Mouse (Mus musculus) limb, embryonic 13.5 days (tissue): ENCODE data around the gene Doc2g. TPM values are rescaled to one million over a fixed set of nuclear protein-coding genes. Genes with fewer than 3 reads are reported as not detected.
"Not testable (repeated sequence)": the region's sequence is repeated elsewhere in the genome, so short reads cannot be mapped to it uniquely, and the experiment has no call there.

Experiments used
- ATAC-seq: fragments of 200-750 bp; cut with Nextera tagmentation; 2 replicates; pipeline ENCODE4 v1.8.0; 2017; ENCODE audit warnings: low read depth, moderate number of reproducible peaks, moderate TSS enrichment; ENCODE audit not compliant: low FRiP score
- H3K27ac ChIP-seq: fragments of 300-500 bp; sonication (generic); 2 replicates; pipeline ENCODE4 v1.5.1; 2015; ENCODE audit warnings: inconsistent platforms, mild to moderate bottlenecking, moderate library complexity
- H3K27me3 ChIP-seq: fragments of 300-500 bp; sonication (generic); 2 replicates; pipeline ENCODE4 v1.6.1; 2015; ENCODE audit warnings: mild to moderate bottlenecking, inconsistent platforms
- H3K36me3 ChIP-seq: fragments of 300-500 bp; sonication (generic); 2 replicates; pipeline ENCODE4 v1.6.1; 2015; ENCODE audit warnings: inconsistent platforms, mild to moderate bottlenecking, moderate library complexity
- H3K4me1 ChIP-seq: fragments of 300-500 bp; sonication (generic); 2 replicates; pipeline ENCODE4 v1.6.1; 2015; ENCODE audit warnings: inconsistent platforms
- H3K4me2 ChIP-seq: fragments of 300-500 bp; sonication (generic); replicated peaks from 2 replicates; pipeline ENCODE4 v1.6.1; 2015; ENCODE audit warnings: inconsistent platforms, mild to moderate bottlenecking, moderate library complexity
- H3K4me3 ChIP-seq: fragments of 300-500 bp; sonication (generic); 2 replicates; pipeline ENCODE4 v1.5.1; 2015; ENCODE audit warnings: moderate library complexity, mild to moderate bottlenecking, inconsistent platforms
- H3K9ac ChIP-seq: fragments of 300-500 bp; sonication (generic); 2 replicates; pipeline ENCODE4 v1.6.1; 2015; ENCODE audit warnings: mild to moderate bottlenecking, inconsistent platforms
- H3K9me3 ChIP-seq: fragments of 300-500 bp; sonication (generic); 2 replicates; pipeline ENCODE4 v1.6.1; 2016; ENCODE audit warnings: inconsistent platforms
- WGBS: fragments of 180-500 bp; shearing (Covaris S2); methylation state at CpG from one replicate; pipeline ENCODE4 v1.1.7; 2015; 5-methylcytosine and 5-hydroxymethylcytosine counted together
- polyA plus RNA-seq: library from polyadenylated mRNA; unstranded; fragments of >200 nt; fragmentation: Nextera tagmentation; extraction: Ambion mirVana; gene quantifications from 2 replicates; pipeline ENCODE4 v1.2.1, GENCODE M21; 2015

Gene Doc2g
- polyA plus RNA-seq, 1 experiment from 2014 or later, result 5.5 TPM

DNA sequence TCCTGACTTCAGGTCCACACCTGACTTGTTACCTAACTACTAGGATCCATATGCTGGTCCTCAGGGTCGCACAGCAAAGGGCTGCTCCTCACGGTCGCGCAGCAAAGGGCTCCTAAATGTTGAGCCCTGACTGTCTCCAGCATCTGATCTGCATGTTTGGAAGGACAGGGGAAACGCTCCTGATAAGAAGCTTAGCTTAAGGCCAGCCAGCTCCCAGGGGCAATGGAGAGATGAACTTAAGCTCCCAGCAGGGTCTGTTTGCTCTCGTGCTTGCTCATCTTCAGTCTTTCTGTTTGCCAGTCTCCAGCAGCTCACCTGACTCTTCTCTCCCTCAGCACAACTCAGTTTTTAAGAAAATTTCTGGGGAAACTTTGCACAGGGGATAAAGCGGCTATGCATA lies 29.6 kb downstream of the Doc2g start:
- no peak overlapping the region for H3K4me3 ChIP-seq
- no peak overlapping the region for H3K9ac ChIP-seq
- 68% methylated on average over 7 of the region's 7 CpGs for WGBS
- H3K27me3 ChIP-seq, result no peaks in the 10 kb centered on the region
- no peak for ATAC-seq
- H3K9me3 ChIP-seq, result no peaks in the 10 kb centered on the region
- H3K36me3 ChIP-seq, result peaks cover 18% of the 10 kb centered on the region
- H3K4me1 ChIP-seq, result peaks cover 13% of the 10 kb centered on the region
- no peak overlapping the region for H3K4me2 ChIP-seq
- no peak overlapping the region for H3K27ac ChIP-seq

DNA sequence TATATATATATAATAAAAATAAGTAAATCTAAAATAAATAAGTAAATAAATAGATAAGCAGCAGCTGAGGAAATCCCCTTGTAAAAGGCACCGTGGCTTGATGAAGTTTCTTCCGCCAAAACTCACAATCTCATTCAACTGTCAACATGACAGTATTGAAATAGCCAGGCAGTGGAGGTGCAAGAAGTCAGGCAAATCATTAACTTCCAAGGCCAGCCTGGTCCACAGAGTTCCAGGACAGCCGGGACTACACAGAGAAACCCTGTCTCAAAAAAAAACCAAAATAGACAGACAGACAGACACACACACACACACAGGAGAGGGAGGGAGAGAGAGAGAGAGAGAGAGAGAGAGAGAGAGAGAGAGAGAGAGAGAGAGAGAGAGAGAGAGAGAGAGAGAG lies 30.2 kb downstream of the Doc2g start:
- Histone ChIP-seq H3K9ac (no peak overlapping the region), H3K36me3 (peaks cover 18% of the 10 kb centered on the region), H3K27ac (no peak overlapping the region), H3K4me2 (no peak overlapping the region), H3K27me3 (no peaks in the 10 kb centered on the region), H3K4me3 (no peak overlapping the region), H3K4me1 (peaks cover 15% of the 10 kb centered on the region), H3K9me3 (no peaks in the 10 kb centered on the region)
- WGBS, result 83% methylated on average over 3 of the region's 3 CpGs
- ATAC-seq, result no peak

DNA sequence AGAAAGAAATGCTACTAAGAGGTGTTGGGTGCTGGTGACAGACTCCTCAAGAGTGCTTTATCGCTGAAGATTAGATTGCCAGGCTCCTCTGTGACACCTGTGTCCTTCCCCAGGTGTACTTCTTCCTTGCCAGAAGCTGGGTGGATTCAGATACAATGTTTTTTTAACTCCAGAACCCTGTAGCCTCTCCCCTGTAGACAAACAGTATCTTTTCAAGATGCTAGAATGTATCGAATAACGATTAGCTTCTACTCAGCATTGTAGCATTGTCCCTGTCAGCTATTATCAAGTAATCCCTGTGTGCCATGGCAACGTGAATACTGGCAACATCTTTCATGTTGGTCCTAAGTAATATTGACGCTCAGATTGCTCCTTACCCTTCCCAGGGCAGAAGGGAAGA lies 30.6 kb downstream of the Doc2g start:
- Histone ChIP-seq H3K4me2 (no peak overlapping the region), H3K27ac (no peak overlapping the region), H3K36me3 (peaks cover 18% of the 10 kb centered on the region), H3K4me1 (peaks cover 16% of the 10 kb centered on the region), H3K9ac (no peak overlapping the region), H3K9me3 (no peaks in the 10 kb centered on the region), H3K27me3 (no peaks in the 10 kb centered on the region), H3K4me3 (no peak overlapping the region)
- WGBS, result 68% methylated on average over 5 of the region's 5 CpGs
- no peak for ATAC-seq

DNA sequence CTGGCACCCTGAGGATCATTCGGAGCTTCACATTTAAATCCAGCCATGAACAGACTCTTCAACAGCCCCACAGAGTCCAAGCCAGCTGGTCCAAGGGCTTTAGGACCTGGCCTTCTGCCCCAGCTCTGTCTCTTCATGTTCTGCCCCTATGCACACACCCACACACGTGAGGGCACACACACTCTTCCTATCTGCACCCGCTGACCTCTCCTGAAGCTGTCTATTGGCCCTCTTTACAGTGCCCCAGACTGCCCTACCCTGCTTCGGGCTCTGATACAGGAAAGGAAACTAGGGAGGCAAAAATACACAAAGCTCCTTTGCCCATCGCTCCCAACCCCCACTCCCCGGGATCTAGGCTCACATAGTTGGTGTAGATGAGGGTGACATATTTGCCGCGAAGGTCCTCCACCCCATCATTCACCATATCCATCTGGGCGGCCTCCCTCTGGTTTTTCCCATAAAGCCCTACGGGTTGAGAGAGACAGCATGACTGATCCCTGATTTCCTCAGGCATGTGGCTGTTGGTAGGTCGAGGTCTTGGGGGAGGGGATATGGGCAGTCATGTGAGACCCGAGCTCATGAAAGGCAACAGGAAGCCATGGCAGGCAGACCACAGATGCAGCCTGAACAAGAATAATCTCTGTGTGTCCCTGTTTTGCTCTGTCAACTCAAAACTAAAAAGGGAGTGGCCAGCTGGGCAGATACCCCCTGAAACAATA lies 33.4 kb downstream of the Doc2g start:
- no peak for ATAC-seq
- Histone ChIP-seq H3K36me3 (peaks cover 18% of the 10 kb centered on the region), H3K27me3 (no peaks in the 10 kb centered on the region), H3K27ac (no peak overlapping the region), H3K4me3 (no peak overlapping the region; the same call in 1 of the 2 replicates), H3K9me3 (no peaks in the 10 kb centered on the region), H3K4me1 (peaks cover 16% of the 10 kb centered on the region), H3K9ac (peak overlapping the region; percentile 45; the same call in 1 of the 2 replicates), H3K4me2 (peak overlapping the region; percentile 48)
- 73% methylated on average over 12 of the region's 12 CpGs for WGBS

DNA sequence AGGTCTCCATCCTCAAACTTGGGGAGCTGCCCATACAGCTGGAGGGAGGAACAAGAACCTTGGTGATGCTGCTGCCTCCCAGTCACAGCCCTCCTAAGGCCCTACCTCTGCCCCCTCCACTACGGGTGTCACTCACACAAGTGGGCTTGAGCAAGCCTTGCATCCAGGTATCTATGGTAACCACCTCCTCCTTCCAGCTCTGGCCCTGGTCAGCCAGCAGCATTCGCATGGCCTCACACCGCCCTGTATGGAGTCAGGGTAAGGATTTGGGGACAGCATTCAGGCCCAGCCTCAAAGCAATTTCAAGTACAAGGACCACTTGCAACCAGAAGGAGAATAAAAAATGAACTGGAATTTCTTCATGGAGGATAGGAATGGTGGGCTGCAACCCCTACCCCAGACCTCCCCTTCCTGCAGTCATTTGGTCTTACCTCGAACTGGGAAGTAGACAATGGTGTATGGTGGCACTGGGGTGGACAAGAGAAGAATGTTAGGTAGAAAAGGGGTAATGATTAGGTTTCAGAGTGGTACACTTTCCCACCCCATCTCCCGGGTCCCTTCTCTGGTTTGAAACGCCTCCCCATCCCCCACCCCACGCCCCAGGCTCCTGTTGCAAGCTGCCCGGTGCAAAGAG lies 34.2 kb downstream of the Doc2g start:
- Histone ChIP-seq H3K4me3 (peak overlapping the region; percentile 62), H3K4me2 (peak overlapping the region; percentile 77), H3K4me1 (peaks cover 16% of the 10 kb centered on the region), H3K27ac (peak overlapping the region; percentile 83), H3K36me3 (peaks cover 18% of the 10 kb centered on the region), H3K9ac (peak overlapping the region; percentile 80)
- 21% methylated on average over 8 of the region's 8 CpGs for WGBS
- not testable (repeated sequence) for H3K9me3 ChIP-seq, H3K27me3 ChIP-seq
- 0 out of 2 replicates have a peak, but pooled peaks have one; percentile 13 for ATAC-seq

DNA sequence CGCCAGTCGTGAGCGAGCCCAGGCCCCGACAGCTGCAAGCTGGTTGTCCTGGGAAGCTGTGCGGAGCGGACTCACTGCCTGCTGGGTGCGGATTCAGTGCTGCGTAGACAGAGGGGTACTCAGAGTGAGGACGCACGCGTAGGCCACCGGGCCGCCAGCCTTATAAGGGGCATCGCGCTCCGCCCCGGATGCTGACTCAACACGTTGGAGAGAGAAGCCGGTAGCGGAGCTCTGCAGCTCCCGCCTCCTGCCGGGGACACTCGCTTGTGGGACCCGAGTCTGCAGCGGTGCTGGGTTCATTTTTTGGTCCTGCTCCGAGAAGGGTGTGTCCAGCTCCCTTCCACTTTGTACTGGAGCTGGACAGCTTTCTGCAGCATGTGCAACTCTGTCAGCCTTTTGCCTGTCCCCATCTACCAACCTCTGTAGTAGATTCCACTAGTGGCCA lies 34.7 kb downstream of the Doc2g start, which contains the start of gene Gstp1:
Gstp1 (minus strand) TSS at position 198 of the 445 bp plus-strand sequence.
- H3K4me2 ChIP-seq, result peak within 1 kb of the TSS; percentile 77
- no peaks in the 10 kb centered on the region for H3K9me3 ChIP-seq
- H3K27me3 ChIP-seq, result no peaks in the 10 kb centered on the region
- H3K4me3 ChIP-seq, result peak within 1 kb of the TSS; percentile 62
- H3K9ac ChIP-seq, result peak within 1 kb of the TSS; percentile 80
- peaks cover 16% of the 10 kb centered on the region for H3K4me1 ChIP-seq
- ATAC-seq, result peak; percentile 91
- H3K36me3 ChIP-seq, result peaks cover 18% of the 10 kb centered on the region
- WGBS, result 0% methylated on average over 26 of the region's 26 CpGs
- H3K27ac ChIP-seq, result peak within 1 kb of the TSS; percentile 83

DNA sequence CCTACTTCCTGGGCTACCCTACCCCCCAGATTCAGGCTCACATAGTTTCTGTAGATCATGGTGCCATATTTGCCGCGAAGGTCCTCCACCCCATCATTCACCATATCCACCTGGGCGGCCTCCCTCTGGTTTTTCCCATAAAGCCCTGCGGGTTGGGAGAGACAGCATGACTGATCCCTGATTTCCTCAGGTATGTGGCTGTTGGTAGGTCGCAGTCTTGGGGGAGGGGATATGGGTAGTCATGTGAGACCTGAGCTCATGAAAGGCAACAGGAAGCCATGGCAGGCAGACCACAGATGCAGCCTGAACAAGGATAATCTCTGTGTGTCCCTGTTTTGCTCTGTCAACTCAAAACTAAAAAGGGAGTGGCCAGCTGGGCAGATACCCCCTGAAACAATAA lies 37.8 kb downstream of the Doc2g start:
- not testable (repeated sequence) for H3K9me3 ChIP-seq, ATAC-seq
- 80% methylated on average over 5 of the region's 5 CpGs for WGBS

DNA sequence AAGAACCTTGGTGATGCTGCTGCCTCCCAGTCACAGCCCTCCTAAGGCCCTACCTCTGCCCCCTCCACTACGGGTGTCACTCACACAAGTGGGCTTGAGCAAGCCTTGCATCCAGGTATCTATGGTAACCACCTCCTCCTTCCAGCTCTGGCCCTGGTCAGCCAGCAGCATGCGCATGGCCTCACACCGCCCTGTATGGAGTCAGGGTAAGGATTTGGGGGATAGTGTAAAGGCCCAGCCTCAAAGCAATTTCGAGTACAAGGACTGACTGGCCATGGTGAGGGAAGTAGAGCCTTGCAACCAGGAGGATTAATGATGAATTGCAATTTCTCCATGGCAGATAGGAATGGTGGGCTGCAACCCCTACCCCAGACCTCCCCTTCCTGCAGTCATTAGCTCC lies 38.4 kb downstream of the Doc2g start:
- not testable (repeated sequence) for H3K27me3 ChIP-seq, H3K4me2 ChIP-seq, H3K9ac ChIP-seq, H3K36me3 ChIP-seq, H3K4me3 ChIP-seq, ATAC-seq, H3K27ac ChIP-seq, H3K9me3 ChIP-seq
- H3K4me1 ChIP-seq, result peaks cover 15% of the 10 kb centered on the region
- 89% methylated on average over 3 of the region's 4 CpGs for WGBS

More for the DNA sequence above, 37.8 kb downstream of the Doc2g start:
- H3K36me3 ChIP-seq, H3K4me3 ChIP-seq, H3K27ac ChIP-seq, H3K4me2 ChIP-seq, H3K9ac ChIP-seq, H3K27me3 ChIP-seq: not testable (repeated sequence)
- peaks cover 18% of the 10 kb centered on the region for H3K4me1 ChIP-seq

DNA sequence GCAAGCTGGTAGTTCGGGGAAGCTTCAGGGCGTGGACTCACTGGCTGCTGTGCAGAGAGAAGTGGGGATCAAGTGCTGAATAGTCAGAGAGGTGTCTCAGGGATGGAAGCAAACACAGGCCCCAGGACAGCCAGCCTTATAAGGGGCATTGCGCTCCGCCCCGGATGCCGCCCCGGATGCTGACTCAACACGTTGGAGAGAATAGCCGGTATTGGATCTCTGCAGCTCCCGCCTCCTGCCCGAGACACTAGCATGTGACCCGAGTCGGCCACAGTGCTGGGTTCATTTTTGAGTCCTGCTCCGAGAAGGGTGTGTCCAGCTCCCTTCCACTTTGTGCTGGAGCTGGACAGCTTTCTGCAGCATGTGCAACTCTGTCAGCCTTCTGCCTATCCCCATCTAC lies 39.0 kb downstream of the Doc2g start:
- H3K4me1 ChIP-seq, result peaks cover 12% of the 10 kb centered on the region; the same call in 1 of the 2 replicates
- 73% methylated on average over 14 of the region's 14 CpGs for WGBS
- H3K4me3 ChIP-seq, result no peak overlapping the region
- no peaks in the 10 kb centered on the region for H3K27me3 ChIP-seq
- ATAC-seq, result no peak
- no peaks in the 10 kb centered on the region for H3K36me3 ChIP-seq
- H3K9me3 ChIP-seq, result no peaks in the 10 kb centered on the region
- no peak overlapping the region for H3K27ac ChIP-seq
- H3K9ac ChIP-seq, result no peak overlapping the region
- H3K4me2 ChIP-seq, result no peak overlapping the region

DNA sequence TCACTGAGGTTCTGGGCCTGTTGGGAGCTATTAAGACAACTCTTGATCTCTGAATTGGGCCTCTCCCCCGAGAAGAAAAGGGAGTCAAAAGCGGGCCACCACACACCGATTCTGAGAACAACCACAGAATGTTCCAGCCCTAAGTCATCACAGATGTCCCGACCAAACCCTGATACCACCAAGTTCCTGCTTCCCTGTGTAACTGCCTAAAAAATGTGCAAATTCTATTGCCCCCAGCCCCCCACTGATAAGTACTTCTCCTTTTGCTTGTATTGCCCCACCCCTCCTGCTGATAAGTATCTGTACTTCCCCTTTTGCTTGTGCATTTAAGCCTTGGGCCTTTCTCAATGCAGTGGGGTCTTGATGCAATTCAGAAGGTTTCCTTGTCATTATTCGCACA lies 41.0 kb downstream of the Doc2g start:
- not testable (repeated sequence) for H3K4me1 ChIP-seq, H3K27me3 ChIP-seq, H3K4me2 ChIP-seq, H3K36me3 ChIP-seq, H3K27ac ChIP-seq, H3K9ac ChIP-seq, ATAC-seq, H3K9me3 ChIP-seq, H3K4me3 ChIP-seq
- 92% methylated on average over 5 of the region's 5 CpGs for WGBS

DNA sequence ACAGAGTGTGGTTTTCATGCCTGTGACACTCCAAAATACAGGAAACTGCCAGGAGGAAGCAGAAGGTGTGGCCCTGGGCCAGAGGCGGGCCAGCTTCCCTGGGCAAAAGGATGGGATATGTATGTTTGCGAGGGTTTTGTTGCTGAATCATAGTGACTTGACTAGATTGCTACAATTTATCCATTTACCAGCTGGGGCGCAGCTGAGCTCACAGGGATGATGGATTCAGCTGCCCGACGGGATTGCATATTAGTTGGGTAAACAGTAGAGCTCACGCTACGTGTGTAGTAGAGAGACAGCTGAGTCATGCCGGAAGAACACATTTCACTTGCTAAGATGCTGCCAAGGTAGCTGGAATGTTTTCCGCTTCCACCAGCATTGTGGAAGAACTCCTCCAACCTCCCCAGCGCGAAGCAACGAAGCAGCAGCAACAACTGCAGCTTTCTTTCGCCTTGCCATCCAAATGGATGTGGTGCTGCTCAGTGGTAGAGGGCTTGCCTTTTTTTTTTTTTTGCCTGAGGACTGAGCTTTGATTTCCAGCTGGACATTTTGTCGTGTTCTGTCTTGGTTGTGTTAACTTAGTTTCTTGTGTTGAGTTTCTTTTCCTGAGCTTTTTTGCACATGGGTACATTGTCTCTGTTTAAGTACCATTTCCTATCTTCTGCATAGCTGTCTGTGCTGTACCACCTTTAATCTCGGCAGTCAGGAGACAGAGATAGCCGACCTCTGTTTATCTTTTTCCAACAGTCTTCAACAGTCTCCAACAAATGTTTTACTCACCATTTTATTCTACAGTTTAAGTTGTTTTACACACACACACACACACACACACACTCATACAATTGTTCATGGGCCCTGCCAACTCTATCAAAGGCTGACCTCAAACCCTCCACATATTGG lies 43.1 kb downstream of the Doc2g start, which contains the start of gene Gstp2:
Gstp2 (minus strand) TSS at position 58 of the 900 bp plus-strand sequence.
- no peak within 1 kb of the TSS for H3K4me3 ChIP-seq
- no peaks in the 10 kb centered on the region for H3K36me3 ChIP-seq
- no peak within 1 kb of the TSS for H3K9ac ChIP-seq
- no peak within 1 kb of the TSS for H3K27ac ChIP-seq
- no peaks in the 10 kb centered on the region for H3K9me3 ChIP-seq
- no peak for ATAC-seq
- peaks cover 5% of the 10 kb centered on the region; the same call in 1 of the 2 replicates for H3K4me1 ChIP-seq
- WGBS, result 63% methylated on average over 16 of the region's 16 CpGs
- peak within 1 kb of the TSS; percentile 22; the same call in 1 of the 2 replicates for H3K4me2 ChIP-seq
- H3K27me3 ChIP-seq, result no peaks in the 10 kb centered on the region

DNA sequence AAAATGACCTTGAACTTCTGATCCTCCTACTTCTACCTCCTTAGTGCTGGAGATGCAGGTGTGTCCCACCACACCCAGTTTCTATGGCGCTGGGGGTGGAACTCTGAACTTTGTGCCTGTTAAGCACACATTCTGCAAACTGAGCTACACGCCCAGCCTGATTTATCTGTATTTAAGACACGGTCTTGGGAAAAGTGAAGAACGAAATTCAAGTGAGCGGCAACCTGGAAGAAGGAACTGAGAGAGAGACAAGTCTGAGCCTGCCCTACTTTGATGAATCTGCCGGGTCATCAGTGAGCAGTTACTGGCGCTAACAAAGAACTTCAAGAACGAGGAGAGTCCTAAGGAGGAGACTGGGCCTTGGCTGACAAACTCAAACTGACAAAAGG lies 43.7 kb downstream of the Doc2g start:
- no peak overlapping the region for H3K27ac ChIP-seq

More for the DNA sequence above, 43.7 kb downstream of the Doc2g start:
- no peaks in the 10 kb centered on the region for H3K27me3 ChIP-seq
- ATAC-seq, result no peak
- no peak overlapping the region for H3K9ac ChIP-seq
- H3K36me3 ChIP-seq, result no peaks in the 10 kb centered on the region
- no peak overlapping the region for H3K4me3 ChIP-seq
- no peak overlapping the region for H3K4me2 ChIP-seq
- H3K9me3 ChIP-seq, result no peaks in the 10 kb centered on the region
- H3K4me1 ChIP-seq, result peaks cover 5% of the 10 kb centered on the region; the same call in 1 of the 2 replicates
- 78% methylated on average over 8 of the region's 8 CpGs for WGBS
